8 mouse cellular contexts compared by ENCODE assay signal in the genomic region with DNA sequence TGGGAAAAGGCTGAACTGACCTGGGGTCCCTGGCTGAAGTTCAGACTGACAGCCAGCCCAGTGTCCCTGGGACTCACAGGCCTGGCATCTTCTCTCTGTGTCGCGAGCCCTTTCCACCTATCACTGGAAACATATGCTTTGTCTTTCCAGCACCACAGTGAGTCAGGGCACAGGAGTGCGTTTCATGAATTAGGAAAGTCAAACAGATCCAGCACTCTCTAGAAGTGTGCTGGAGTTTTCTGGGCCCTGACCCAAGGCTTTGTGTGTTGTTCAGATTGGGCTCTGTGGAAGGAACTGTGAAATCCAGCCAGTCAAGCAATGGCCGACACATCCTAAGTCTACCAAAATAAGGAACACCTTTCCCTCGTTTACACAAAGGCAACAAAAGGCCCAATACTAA. TPM values are rescaled to one million over a fixed set of nuclear protein-coding genes. Genes with fewer than 3 reads are reported as not detected.
DNase-seq lines count a peak whose midpoint lies in the region; ATAC-seq lines count a peak whose summit lies in the region.

No protein-coding gene starts in this region.

- H3K27ac ChIP-seq in intestine, embryonic 14.5 days (ENCODE audit: low read depth), result no peak overlapping the region
- H3K27ac ChIP-seq in intestine, embryonic 16.5 days (ENCODE audit: low read length), result no peak overlapping the region
- peak overlapping the region; percentile 24; the same call in 1 of the 2 replicates for H3K27ac ChIP-seq in brown adipose tissue, adult 24 weeks (replicated peaks; ENCODE audit: low read depth, low read length)
- H3K27ac ChIP-seq in heart, embryonic 16.5 days (ENCODE audit: low read length), result no peak overlapping the region
- H3K27ac ChIP-seq in midbrain, embryonic 11.5 days (ENCODE audit: low read depth, low read length), result no peak overlapping the region

- WGBS in intestine, embryonic 14.5 days, result 62% methylated on average over 5 of the region's 5 CpGs
- 67% methylated on average over 5 of the region's 5 CpGs for whole genome bisulfite sequencing in intestine, embryonic 16.5 days
- 52% methylated on average over 5 of the region's 5 CpGs for WGBS in heart, embryonic 16.5 days
- 77% methylated on average over 5 of the region's 5 CpGs for WGBS in midbrain, embryonic 11.5 days

- DNase-seq in intestine, embryonic 14.5 days (ENCODE audit: low spot score), result no peak
- DNase-seq in midbrain, embryonic 11.5 days (ENCODE audit: low spot score, missing footprints), result no peak
- DNase-seq in yolk sac, embryonic 10.5 days (ENCODE audit: low spot score), result no peak
- DNase-seq in urinary bladder, adult 18-20 months (ENCODE audit: low spot score in 2 of 2), result no peak
- no peak for DNase-seq in retina, embryonic 14.5 days (ENCODE audit: low spot score)

- H3K4me3 ChIP-seq in intestine, embryonic 14.5 days (ENCODE audit: low read depth, low read length), result no peak overlapping the region
- no peak overlapping the region for H3K4me3 ChIP-seq in intestine, embryonic 16.5 days (ENCODE audit: low read length)
- H3K4me3 ChIP-seq in brown adipose tissue, adult 24 weeks (ENCODE audit: insufficient read depth, low read depth, low read length), result no peak overlapping the region
- no peak overlapping the region for H3K4me3 ChIP-seq in heart, embryonic 16.5 days (ENCODE audit: low read length)
- no peak overlapping the region for H3K4me3 ChIP-seq in midbrain, embryonic 11.5 days (ENCODE audit: low read depth, low read length)

- ATAC-seq in intestine, embryonic 14.5 days (replicated peaks; ENCODE audit: low FRiP score, low TSS enrichment, low read depth), result no peak
- no peak for ATAC-seq in intestine, embryonic 16.5 days
- no peak for ATAC-seq in heart, embryonic 16.5 days (replicated peaks; ENCODE audit: extremely low read depth, insufficient read depth, low FRiP score)
- no peak for ATAC-seq in midbrain, embryonic 11.5 days (ENCODE audit: low FRiP score)

- H3K27me3 ChIP-seq in intestine, embryonic 14.5 days (replicated peaks; ENCODE audit: control insufficient read depth, insufficient read depth, low read length), result no peaks in the 10 kb centered on the region
- H3K27me3 ChIP-seq in intestine, embryonic 16.5 days (replicated peaks; ENCODE audit: control insufficient read depth, insufficient read depth, low read length), result no peaks in the 10 kb centered on the region
- H3K27me3 ChIP-seq in heart, embryonic 16.5 days (ENCODE audit: control insufficient read depth, insufficient read depth, low read length), result no peaks in the 10 kb centered on the region
- H3K27me3 ChIP-seq in midbrain, embryonic 11.5 days (ENCODE audit: control insufficient read depth, insufficient read depth, low read length), result no peaks in the 10 kb centered on the region

- no peak overlapping the region for H3K9ac ChIP-seq in intestine, embryonic 14.5 days (ENCODE audit: low read length)
- no peak overlapping the region for H3K9ac ChIP-seq in intestine, embryonic 16.5 days (ENCODE audit: low read depth, low read length)
- no peak overlapping the region for H3K9ac ChIP-seq in heart, embryonic 16.5 days (ENCODE audit: low read length)
- peak overlapping the region; percentile 22; the same call in 1 of the 2 replicates for H3K9ac ChIP-seq in midbrain, embryonic 11.5 days (ENCODE audit: low read length)

- no peaks in the 10 kb centered on the region for H3K9me3 ChIP-seq in intestine, embryonic 14.5 days (ENCODE audit: control insufficient read depth, low read length)
- no peaks in the 10 kb centered on the region for H3K9me3 ChIP-seq in intestine, embryonic 16.5 days (ENCODE audit: control insufficient read depth, low read length)
- no peaks in the 10 kb centered on the region for H3K9me3 ChIP-seq in heart, embryonic 16.5 days (replicated peaks; ENCODE audit: control insufficient read depth, low read length)
- no peaks in the 10 kb centered on the region for H3K9me3 ChIP-seq in midbrain, embryonic 11.5 days (ENCODE audit: control insufficient read depth, low read length)

- peak overlapping the region; percentile 46; the same call in 1 of the 2 replicates for H3K4me2 ChIP-seq in intestine, embryonic 14.5 days (ENCODE audit: low read length)
- no peak overlapping the region for H3K4me2 ChIP-seq in intestine, embryonic 16.5 days (ENCODE audit: low read depth, low read length)
- peak overlapping the region; percentile 54; the same call in 1 of the 2 replicates for H3K4me2 ChIP-seq in heart, embryonic 16.5 days (ENCODE audit: low read depth, low read length)
- no peak overlapping the region; the same call in 1 of the 2 replicates for H3K4me2 ChIP-seq in midbrain, embryonic 11.5 days

- H3K4me1 ChIP-seq in intestine, embryonic 14.5 days (replicated peaks; ENCODE audit: control insufficient read depth, insufficient read depth, low read length), result peaks cover 62% of the 10 kb centered on the region
- H3K4me1 ChIP-seq in intestine, embryonic 16.5 days (ENCODE audit: control insufficient read depth, insufficient read depth, low read length), result peaks cover 58% of the 10 kb centered on the region
- peaks cover 67% of the 10 kb centered on the region for H3K4me1 ChIP-seq in brown adipose tissue, adult 24 weeks (ENCODE audit: control insufficient read depth, insufficient read depth, insufficient read length, low read length)
- H3K4me1 ChIP-seq in heart, embryonic 16.5 days (ENCODE audit: control insufficient read depth, insufficient read depth, low read length), result peaks cover 74% of the 10 kb centered on the region
- H3K4me1 ChIP-seq in midbrain, embryonic 11.5 days (ENCODE audit: control insufficient read depth, insufficient read depth, low read length), result peaks cover 40% of the 10 kb centered on the region

- H3K36me3 ChIP-seq in intestine, embryonic 14.5 days (ENCODE audit: control insufficient read depth, insufficient read depth, low read length), result 0 out of 2 replicates have a peak, but pooled peaks cover 5% of the 10 kb centered on the region
- no peaks in the 10 kb centered on the region for H3K36me3 ChIP-seq in intestine, embryonic 16.5 days (ENCODE audit: control insufficient read depth, insufficient read depth, low read length)
- H3K36me3 ChIP-seq in heart, embryonic 16.5 days (ENCODE audit: control insufficient read depth, insufficient read depth), result no peaks in the 10 kb centered on the region; the same call in 1 of the 2 replicates
- no peaks in the 10 kb centered on the region for H3K36me3 ChIP-seq in midbrain, embryonic 11.5 days (ENCODE audit: control insufficient read depth, insufficient read depth, low read length)

RNA-seq across cellular contexts. Expression of gene Hdac5, which starts 4.7 kb away (rescaled TPM):
- 45.4 and 53.2 TPM in 2 replicates for polyA plus RNA-seq in intestine, embryonic 14.5 days (2014; fragmentation: Nextera tagmentation; extraction: Ambion mirVana)
- 54.8 and 55.5 TPM in 2 replicates for polyA plus RNA-seq in intestine, embryonic 16.5 days (2015; fragmentation: Nextera tagmentation; extraction: Ambion mirVana)
- polyA plus RNA-seq in brown adipose tissue, adult 24 weeks (2012; ENCODE audit: insufficient read depth, insufficient read length, missing spikeins), result 42.2 and 61.6 TPM in 2 replicates
- polyA plus RNA-seq in heart, embryonic 16.5 days (2015; fragmentation: Nextera tagmentation; extraction: Ambion mirVana), result 86.7 and 96.4 TPM in 2 replicates
- polyA plus RNA-seq in midbrain, embryonic 11.5 days (2014; fragmentation: Nextera tagmentation; extraction: Ambion mirVana), result 25.6 and 31.9 TPM in 2 replicates

RNA-seq across cellular contexts. Expression of gene BC030867, which starts 23.5 kb away (rescaled TPM):
- 16.5 and 16.6 TPM in 2 replicates for polyA plus RNA-seq in intestine, embryonic 14.5 days (2014; fragmentation: Nextera tagmentation; extraction: Ambion mirVana)
- 12.4 and 15.9 TPM in 2 replicates for polyA plus RNA-seq in intestine, embryonic 16.5 days (2015; fragmentation: Nextera tagmentation; extraction: Ambion mirVana)
- not detected in 2 replicates for polyA plus RNA-seq in brown adipose tissue, adult 24 weeks (2012; ENCODE audit: insufficient read depth, insufficient read length, missing spikeins)
- polyA plus RNA-seq in heart, embryonic 16.5 days (2015; fragmentation: Nextera tagmentation; extraction: Ambion mirVana), result 11.8 and 12.3 TPM in 2 replicates
- 17.4 and 18.4 TPM in 2 replicates for polyA plus RNA-seq in midbrain, embryonic 11.5 days (2014; fragmentation: Nextera tagmentation; extraction: Ambion mirVana)

RNA-seq across cellular contexts. Expression of gene G6pc3, which starts 35.8 kb away (rescaled TPM):
- 36.0 and 37.4 TPM in 2 replicates for polyA plus RNA-seq in intestine, embryonic 14.5 days (2014; fragmentation: Nextera tagmentation; extraction: Ambion mirVana)
- polyA plus RNA-seq in intestine, embryonic 16.5 days (2015; fragmentation: Nextera tagmentation; extraction: Ambion mirVana), result 26.7 and 32.1 TPM in 2 replicates
- 41.4 and 51.7 TPM in 2 replicates for polyA plus RNA-seq in brown adipose tissue, adult 24 weeks (2012; ENCODE audit: insufficient read depth, insufficient read length, missing spikeins)
- polyA plus RNA-seq in heart, embryonic 16.5 days (2015; fragmentation: Nextera tagmentation; extraction: Ambion mirVana), result 24.4 and 25.0 TPM in 2 replicates
- polyA plus RNA-seq in midbrain, embryonic 11.5 days (2014; fragmentation: Nextera tagmentation; extraction: Ambion mirVana), result 27.8 and 31.5 TPM in 2 replicates

RNA-seq across cellular contexts. Expression of gene Lsm12, which starts 40.1 kb away (rescaled TPM):
- 88.4 and 89.9 TPM in 2 replicates for polyA plus RNA-seq in intestine, embryonic 14.5 days (2014; fragmentation: Nextera tagmentation; extraction: Ambion mirVana)
- 87.9 and 115 TPM in 2 replicates for polyA plus RNA-seq in intestine, embryonic 16.5 days (2015; fragmentation: Nextera tagmentation; extraction: Ambion mirVana)
- 93.7 and 101 TPM in 2 replicates for polyA plus RNA-seq in brown adipose tissue, adult 24 weeks (2012; ENCODE audit: insufficient read depth, insufficient read length, missing spikeins)
- 60.5 and 77.2 TPM in 2 replicates for polyA plus RNA-seq in heart, embryonic 16.5 days (2015; fragmentation: Nextera tagmentation; extraction: Ambion mirVana)
- 73.5 and 74.8 TPM in 2 replicates for polyA plus RNA-seq in midbrain, embryonic 11.5 days (2014; fragmentation: Nextera tagmentation; extraction: Ambion mirVana)

RNA-seq across cellular contexts. Expression of gene Asb16, which starts 43.3 kb away (rescaled TPM):
- 0.08 and 0.16 TPM in 2 replicates for polyA plus RNA-seq in intestine, embryonic 14.5 days (2014; fragmentation: Nextera tagmentation; extraction: Ambion mirVana)
- polyA plus RNA-seq in intestine, embryonic 16.5 days (2015; fragmentation: Nextera tagmentation; extraction: Ambion mirVana), result 0.05 TPM in 2 replicates
- polyA plus RNA-seq in brown adipose tissue, adult 24 weeks (2012; ENCODE audit: insufficient read depth, insufficient read length, missing spikeins), result 0.48 and 1.0 TPM in 2 replicates
- 0.08 and 0.09 TPM in 2 replicates for polyA plus RNA-seq in heart, embryonic 16.5 days (2015; fragmentation: Nextera tagmentation; extraction: Ambion mirVana)
- 0.08 TPM in 1 of 2 replicates, not detected in the other for polyA plus RNA-seq in midbrain, embryonic 11.5 days (2014; fragmentation: Nextera tagmentation; extraction: Ambion mirVana)

Comparison
In these comparisons a context has a peak if more than half of its experiments do, and no peak if none do; other contexts are left out.
1. H3K4me2 ChIP-seq: peak in intestine, embryonic 14.5 days (single experiment) and heart, embryonic 16.5 days (single experiment); none in intestine, embryonic 16.5 days (single experiment) and midbrain, embryonic 11.5 days (single experiment).
2. RNA of gene BC030867, which starts 23.5 kb away (polyA plus RNA-seq): 17.4 to 18.4 TPM in midbrain, embryonic 11.5 days, 16.5 to 16.6 TPM in intestine, embryonic 14.5 days, 12.4 to 15.9 TPM in intestine, embryonic 16.5 days and 11.8 to 12.3 TPM in heart, embryonic 16.5 days; not detected in brown adipose tissue, adult 24 weeks; every median in the first group is over 10 times any median in the second.